Mouse (Mus musculus): ENCODE data around the gene Mbnl2. TPM values are rescaled to one million over a fixed set of nuclear protein-coding genes. Genes with fewer than 3 reads are reported as not detected.
A peak's percentile ranks its signal among the peaks of the same experiment; 100 is the strongest.

Gene Mbnl2
- polyA plus RNA-seq, 1 experiment from 2014 or later: 39.8 TPM

DNA sequence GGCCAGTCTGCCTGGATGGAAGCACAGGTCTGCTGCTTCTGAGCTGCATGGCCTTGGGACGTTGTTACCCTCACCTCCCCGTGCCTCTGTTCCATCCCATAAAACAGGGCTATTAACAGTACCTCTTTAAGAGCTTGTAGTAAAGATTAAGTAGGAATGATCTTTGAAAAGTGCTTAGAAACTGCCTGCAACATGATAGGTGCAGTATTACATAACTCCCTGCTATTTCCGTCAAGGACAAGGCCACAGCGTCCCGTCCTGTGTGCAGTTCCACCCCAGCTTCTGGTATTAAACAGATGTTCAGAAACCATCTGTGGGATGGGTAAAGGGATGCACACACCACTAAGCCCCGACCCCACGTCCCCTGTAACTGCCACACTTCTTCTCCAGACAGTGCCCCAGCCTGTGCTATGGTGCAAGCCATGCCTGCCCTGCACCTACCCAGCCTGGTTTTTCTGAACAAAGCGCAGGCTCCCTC lies 93.5 kb downstream of the Mbnl2 start:
- Histone ChIP-seq H3K27ac (replicated peaks) (no peak overlapping the region), H3K4me1 (no peaks in the 10 kb centered on the region), H3K4me3 (no peak overlapping the region), H3K4me2 (replicated peaks) (no peak overlapping the region), H3K9ac (replicated peaks) (no peak overlapping the region), H3K27me3 (0 out of 2 replicates have a peak, but pooled peaks cover 10% of the 10 kb centered on the region), H3K9me3 (no peaks in the 10 kb centered on the region), H3K36me3 (no peaks in the 10 kb centered on the region)
- 81% methylated on average over 8 of the region's 8 CpGs for WGBS
- 0 out of 2 replicates have a peak, but pooled peaks have one; percentile 23 for ATAC-seq (ENCODE audit: low FRiP score, low read depth)

DNA sequence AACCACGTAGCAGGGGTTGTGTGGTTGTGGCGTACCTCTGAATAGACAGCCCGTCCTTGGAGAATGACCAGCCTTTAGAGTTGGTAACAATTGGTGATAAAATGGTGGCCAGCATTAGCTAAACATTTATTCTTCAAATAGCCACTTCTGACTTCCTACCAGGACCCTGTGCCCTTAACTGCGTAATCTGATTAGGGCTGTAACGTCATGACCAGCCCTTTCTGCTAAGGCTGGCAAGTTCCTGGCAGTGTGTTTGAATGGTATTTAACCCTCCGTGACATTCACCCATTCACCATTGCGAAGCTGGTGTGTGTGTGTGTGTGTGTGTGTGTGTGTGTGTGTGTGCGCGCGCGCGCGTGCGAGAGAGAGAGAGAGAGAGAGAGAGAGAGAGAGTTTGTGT lies 94.6 kb downstream of the Mbnl2 start:
- 77% methylated on average over 14 of the region's 14 CpGs for WGBS
- H3K4me1 ChIP-seq: no peaks in the 10 kb centered on the region
- no peak overlapping the region for H3K27ac ChIP-seq (replicated peaks)
- ATAC-seq (ENCODE audit: low FRiP score, low read depth): no peak
- no peak overlapping the region for H3K4me3 ChIP-seq
- no peak overlapping the region for H3K4me2 ChIP-seq (replicated peaks)
- H3K9me3 ChIP-seq: no peaks in the 10 kb centered on the region
- 0 out of 2 replicates have a peak, but pooled peaks cover 10% of the 10 kb centered on the region for H3K27me3 ChIP-seq
- no peak overlapping the region for H3K9ac ChIP-seq (replicated peaks)
- H3K36me3 ChIP-seq: no peaks in the 10 kb centered on the region

DNA sequence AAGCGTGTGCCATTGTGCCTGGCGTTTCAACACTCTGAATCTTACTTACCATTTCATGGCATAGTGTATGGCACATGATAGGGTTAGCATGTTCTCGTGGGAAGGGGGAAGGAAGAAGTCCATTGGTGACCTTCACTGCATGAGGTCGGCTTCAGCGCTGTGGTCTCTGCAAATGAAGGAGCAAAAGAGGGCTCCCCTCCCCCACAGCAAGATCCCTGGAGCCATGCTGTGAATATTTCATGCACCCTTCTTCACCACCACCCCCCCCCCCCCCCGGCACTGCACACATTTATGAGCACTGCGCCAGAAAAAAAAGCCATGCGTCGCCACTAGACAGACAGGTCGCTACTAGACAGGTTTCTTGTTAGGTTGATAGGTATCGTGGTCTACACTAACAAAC lies 95.2 kb downstream of the Mbnl2 start:
- Histone ChIP-seq H3K27ac (replicated peaks) (no peak overlapping the region), H3K4me1 (no peaks in the 10 kb centered on the region), H3K27me3 (0 out of 2 replicates have a peak, but pooled peaks cover 10% of the 10 kb centered on the region), H3K4me2 (replicated peaks) (no peak overlapping the region), H3K9me3 (no peaks in the 10 kb centered on the region), H3K36me3 (no peaks in the 10 kb centered on the region), H3K4me3 (no peak overlapping the region), H3K9ac (replicated peaks) (no peak overlapping the region)
- peak; percentile 49; the same call in 1 of the 2 replicates for ATAC-seq (ENCODE audit: low FRiP score, low read depth)
- 85% methylated on average over 11 of the region's 11 CpGs for WGBS

DNA sequence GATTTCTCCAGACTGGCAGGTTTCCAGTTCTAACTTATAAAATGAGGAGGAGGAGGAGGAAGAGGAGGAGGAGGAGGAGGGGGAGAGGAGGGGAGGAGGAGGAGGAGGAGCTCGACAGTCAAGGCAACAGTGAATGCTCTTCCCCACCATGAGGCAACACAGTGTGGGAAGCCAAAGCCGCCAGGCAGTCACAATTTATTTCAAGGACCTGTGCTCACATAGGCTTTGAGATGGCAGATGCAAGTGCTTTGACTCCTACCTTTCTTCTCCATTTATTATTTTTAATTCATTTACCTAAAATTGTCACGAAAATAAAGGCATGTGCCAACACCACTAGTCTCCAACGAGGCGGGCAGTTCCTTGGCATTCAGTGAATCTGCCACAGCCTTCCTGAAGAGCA lies 95.7 kb downstream of the Mbnl2 start:
- Histone ChIP-seq H3K36me3 (no peaks in the 10 kb centered on the region), H3K27ac (replicated peaks) (no peak overlapping the region), H3K4me1 (no peaks in the 10 kb centered on the region), H3K9ac (replicated peaks) (no peak overlapping the region), H3K27me3 (0 out of 2 replicates have a peak, but pooled peaks cover 11% of the 10 kb centered on the region), H3K9me3 (no peaks in the 10 kb centered on the region), H3K4me3 (no peak overlapping the region), H3K4me2 (replicated peaks) (no peak overlapping the region)
- WGBS: 78% methylated on average over 5 of the region's 5 CpGs
- no peak for ATAC-seq (ENCODE audit: low FRiP score, low read depth)

DNA sequence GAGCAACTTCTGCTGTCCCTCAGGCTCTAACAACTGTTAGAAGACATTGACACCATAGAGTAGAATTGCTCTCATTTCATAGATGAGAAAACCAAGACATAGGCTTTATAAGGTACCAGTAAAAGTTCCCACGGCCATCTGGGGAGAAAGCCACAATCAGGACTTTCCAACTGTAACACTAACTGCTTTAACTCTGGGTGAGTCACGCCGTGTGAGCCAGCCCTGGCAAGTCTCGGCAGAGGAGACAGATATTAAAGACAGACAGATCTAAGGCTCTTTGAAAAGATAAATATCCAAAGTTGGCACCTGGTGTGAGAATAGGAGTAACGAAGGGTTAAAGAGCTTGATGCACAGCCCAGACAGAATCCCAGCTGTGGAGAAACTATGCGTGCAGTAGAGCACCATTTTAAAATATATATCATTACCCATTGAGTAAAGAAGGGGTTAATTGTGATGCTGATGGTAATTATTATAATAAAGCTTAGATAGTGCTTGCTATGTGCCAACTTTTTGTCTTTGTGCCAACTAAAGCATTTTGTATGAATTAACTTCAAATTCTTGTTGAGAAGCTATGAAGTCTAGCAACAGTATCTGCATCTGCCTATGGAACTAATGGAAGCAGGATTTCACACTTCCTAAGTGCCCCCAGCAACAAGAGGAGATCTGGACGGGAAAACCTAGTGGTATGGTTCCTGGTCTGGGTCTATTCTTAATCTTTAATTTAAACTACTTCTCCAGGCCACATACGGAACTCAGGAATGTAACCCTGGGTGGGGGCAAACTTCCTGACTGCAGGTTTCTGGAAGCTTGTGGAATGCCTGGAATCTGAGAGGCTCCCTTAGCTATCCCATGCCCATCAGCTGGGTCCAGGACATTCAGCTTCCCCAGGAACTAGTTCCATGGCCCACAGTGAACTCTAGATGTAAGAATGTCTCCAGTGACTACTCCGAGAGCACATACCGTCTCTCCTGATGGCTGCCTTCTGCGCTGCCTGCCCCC lies 97.9 kb downstream of the Mbnl2 start:
- no peaks in the 10 kb centered on the region for H3K9me3 ChIP-seq
- 75% methylated on average over 11 of the region's 11 CpGs for WGBS
- ATAC-seq (ENCODE audit: low FRiP score, low read depth): no peak
- no peaks in the 10 kb centered on the region for H3K4me1 ChIP-seq
- no peak overlapping the region for H3K9ac ChIP-seq (replicated peaks)
- no peak overlapping the region for H3K4me3 ChIP-seq
- H3K27me3 ChIP-seq: 0 out of 2 replicates have a peak, but pooled peaks cover 14% of the 10 kb centered on the region
- no peak overlapping the region for H3K27ac ChIP-seq (replicated peaks)
- H3K4me2 ChIP-seq (replicated peaks): no peak overlapping the region
- no peaks in the 10 kb centered on the region for H3K36me3 ChIP-seq

DNA sequence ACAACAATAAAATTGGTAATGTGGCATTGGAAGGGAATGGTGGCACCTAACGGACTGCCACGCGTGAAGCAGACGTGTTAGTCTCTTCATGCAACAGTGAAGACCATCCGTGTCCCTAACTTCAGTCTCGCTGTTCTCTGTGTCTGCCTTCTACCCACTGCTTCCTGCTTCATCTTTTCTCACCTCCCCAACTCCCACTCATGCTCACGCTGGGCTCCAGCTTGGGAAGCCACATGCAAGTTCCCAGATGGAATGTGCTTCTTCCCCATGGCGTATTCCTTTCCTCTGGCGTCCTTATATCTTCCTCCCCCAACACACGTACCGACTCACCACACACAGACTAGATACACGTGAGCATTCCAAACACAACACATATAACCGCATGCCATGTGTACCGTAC lies 99.3 kb downstream of the Mbnl2 start:
- no peak overlapping the region for H3K4me2 ChIP-seq (replicated peaks)
- ATAC-seq (ENCODE audit: low FRiP score, low read depth): no peak
- no peaks in the 10 kb centered on the region for H3K9me3 ChIP-seq
- H3K27ac ChIP-seq (replicated peaks): no peak overlapping the region
- H3K4me3 ChIP-seq: no peak overlapping the region
- H3K9ac ChIP-seq (replicated peaks): no peak overlapping the region
- H3K36me3 ChIP-seq: no peaks in the 10 kb centered on the region
- H3K27me3 ChIP-seq: 0 out of 2 replicates have a peak, but pooled peaks cover 9% of the 10 kb centered on the region
- H3K4me1 ChIP-seq: no peaks in the 10 kb centered on the region
- 93% methylated on average over 14 of the region's 14 CpGs for WGBS

DNA sequence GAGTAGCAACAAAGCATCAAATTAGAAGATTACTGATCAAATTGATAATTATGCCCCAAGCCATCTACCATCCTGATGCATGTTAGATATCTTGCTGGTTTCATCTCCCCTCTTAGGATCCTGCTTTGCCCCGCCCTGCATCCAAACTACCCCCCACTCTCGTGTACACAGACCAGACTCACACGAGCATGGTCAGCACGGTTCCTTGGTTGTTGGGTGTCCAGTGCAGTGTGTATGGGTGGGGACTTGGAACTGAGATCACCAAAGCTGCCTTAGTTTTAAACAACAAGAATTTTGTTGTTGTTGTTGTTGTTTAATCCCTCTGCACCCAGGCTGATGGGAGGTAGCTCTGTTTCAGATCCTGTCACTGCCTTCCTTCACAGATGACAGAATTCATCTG lies 101.7 kb downstream of the Mbnl2 start:
- 89% methylated on average over 4 of the region's 4 CpGs for WGBS
- Histone ChIP-seq H3K4me2 (replicated peaks) (no peak overlapping the region), H3K27ac (replicated peaks) (no peak overlapping the region), H3K9ac (replicated peaks) (no peak overlapping the region), H3K4me3 (no peak overlapping the region), H3K36me3 (no peaks in the 10 kb centered on the region), H3K4me1 (peaks cover 3% of the 10 kb centered on the region; the same call in 1 of the 2 replicates), H3K9me3 (no peaks in the 10 kb centered on the region), H3K27me3 (0 out of 2 replicates have a peak, but pooled peaks cover 9% of the 10 kb centered on the region)
- ATAC-seq (ENCODE audit: low FRiP score, low read depth): no peak

DNA sequence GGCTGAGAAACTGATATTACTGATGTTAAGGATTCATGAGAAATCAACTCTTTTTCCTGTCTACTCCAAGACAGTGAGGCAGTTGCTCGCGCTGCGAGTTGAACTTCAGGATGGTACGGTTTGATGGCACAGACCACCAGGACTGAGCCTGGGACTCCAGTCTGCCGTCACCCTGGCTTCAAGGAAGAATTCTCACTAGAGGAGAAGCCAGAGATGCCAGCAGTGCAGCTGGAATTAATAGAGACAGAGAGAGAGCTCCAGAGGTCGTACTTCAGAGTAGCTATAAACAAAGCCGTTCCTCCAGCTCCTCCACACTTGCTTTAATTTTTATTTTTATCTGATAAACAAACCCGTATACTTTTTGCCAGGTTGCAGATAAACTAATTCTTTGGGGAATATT lies 102.5 kb downstream of the Mbnl2 start:
- ATAC-seq (ENCODE audit: low FRiP score, low read depth): no peak
- H3K4me3 ChIP-seq: no peak overlapping the region
- 66% methylated on average over 8 of the region's 8 CpGs for WGBS
- 0 out of 2 replicates have a peak, but pooled peaks cover 3% of the 10 kb centered on the region for H3K27me3 ChIP-seq
- H3K36me3 ChIP-seq: no peaks in the 10 kb centered on the region
- no peak overlapping the region for H3K27ac ChIP-seq (replicated peaks)
- peaks cover 3% of the 10 kb centered on the region; the same call in 1 of the 2 replicates for H3K4me1 ChIP-seq
- H3K9me3 ChIP-seq: no peaks in the 10 kb centered on the region
- no peak overlapping the region for H3K9ac ChIP-seq (replicated peaks)
- no peak overlapping the region for H3K4me2 ChIP-seq (replicated peaks)

DNA sequence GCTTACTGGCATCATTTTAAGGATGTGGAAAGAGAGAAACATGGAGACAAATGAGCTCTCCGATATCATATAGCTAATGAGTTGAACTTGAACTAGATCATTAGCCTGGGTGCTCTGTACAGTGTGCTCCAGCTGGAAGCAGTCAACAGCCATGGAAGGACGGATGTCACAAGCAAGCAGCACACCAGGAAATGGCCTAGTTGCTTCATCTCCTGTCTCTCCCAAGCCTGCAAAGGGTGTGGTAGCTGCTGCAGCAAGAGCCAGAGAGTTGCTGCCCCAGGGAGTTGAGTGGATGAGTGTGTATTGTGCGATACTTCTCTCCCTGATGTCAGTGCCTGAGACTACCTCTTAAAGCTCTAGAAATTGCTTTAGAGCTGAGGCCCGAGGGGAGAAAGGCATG lies 104.2 kb downstream of the Mbnl2 start:
- no peak overlapping the region for H3K27ac ChIP-seq (replicated peaks)
- H3K4me3 ChIP-seq: no peak overlapping the region
- H3K9me3 ChIP-seq: no peaks in the 10 kb centered on the region
- no peak for ATAC-seq (ENCODE audit: low FRiP score, low read depth)
- 83% methylated on average over 4 of the region's 4 CpGs for WGBS
- H3K36me3 ChIP-seq: no peaks in the 10 kb centered on the region
- H3K4me2 ChIP-seq (replicated peaks): no peak overlapping the region
- H3K9ac ChIP-seq (replicated peaks): no peak overlapping the region
- H3K4me1 ChIP-seq: peaks cover 3% of the 10 kb centered on the region; the same call in 1 of the 2 replicates
- 0 out of 2 replicates have a peak, but pooled peaks cover 3% of the 10 kb centered on the region for H3K27me3 ChIP-seq

DNA sequence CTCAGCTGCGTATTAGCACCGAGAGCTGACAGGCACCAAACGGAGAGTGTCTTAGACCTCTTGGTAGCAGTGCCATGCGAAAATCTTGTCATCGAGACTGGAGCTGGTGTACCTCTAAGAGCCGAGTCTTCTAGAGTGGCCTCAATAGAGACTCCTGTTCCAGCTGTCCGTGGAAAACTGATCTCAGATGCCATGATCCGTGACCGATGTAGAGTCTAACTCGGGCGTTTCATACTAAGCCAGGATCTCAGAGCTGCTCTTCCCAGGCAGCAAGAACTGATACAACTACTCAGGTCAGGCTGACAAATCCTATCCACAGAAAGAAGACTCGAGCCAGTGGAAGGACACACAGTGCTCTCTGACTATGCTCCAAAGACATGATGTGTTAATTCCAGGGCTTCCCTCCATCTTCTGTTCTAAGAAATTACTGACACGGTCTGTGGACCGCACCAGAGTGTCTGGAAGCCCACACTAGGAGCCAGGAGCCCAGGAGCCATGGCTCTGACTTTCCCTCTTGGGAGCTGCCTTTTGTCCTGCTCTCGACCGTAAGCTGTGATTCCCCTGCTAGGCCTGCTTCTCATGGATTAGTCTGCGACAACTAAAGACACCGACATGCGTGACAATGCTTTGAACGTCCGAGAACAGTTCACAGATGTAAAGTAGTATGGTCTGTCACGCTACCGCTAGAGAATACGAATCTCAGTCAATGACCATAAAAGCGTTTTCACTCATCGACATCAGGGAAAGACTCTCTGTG lies 106.1 kb downstream of the Mbnl2 start:
- 71% methylated on average over 26 of the region's 26 CpGs for WGBS
- H3K27ac ChIP-seq (replicated peaks): no peak overlapping the region
- H3K4me2 ChIP-seq (replicated peaks): no peak overlapping the region
- no peak overlapping the region for H3K4me3 ChIP-seq
- no peaks in the 10 kb centered on the region for H3K27me3 ChIP-seq
- no peaks in the 10 kb centered on the region for H3K36me3 ChIP-seq
- H3K9ac ChIP-seq (replicated peaks): no peak overlapping the region
- peak; percentile 74; the same call in 1 of the 2 replicates for ATAC-seq (ENCODE audit: low FRiP score, low read depth)
- H3K4me1 ChIP-seq: peaks cover 3% of the 10 kb centered on the region; the same call in 1 of the 2 replicates
- no peaks in the 10 kb centered on the region for H3K9me3 ChIP-seq

DNA sequence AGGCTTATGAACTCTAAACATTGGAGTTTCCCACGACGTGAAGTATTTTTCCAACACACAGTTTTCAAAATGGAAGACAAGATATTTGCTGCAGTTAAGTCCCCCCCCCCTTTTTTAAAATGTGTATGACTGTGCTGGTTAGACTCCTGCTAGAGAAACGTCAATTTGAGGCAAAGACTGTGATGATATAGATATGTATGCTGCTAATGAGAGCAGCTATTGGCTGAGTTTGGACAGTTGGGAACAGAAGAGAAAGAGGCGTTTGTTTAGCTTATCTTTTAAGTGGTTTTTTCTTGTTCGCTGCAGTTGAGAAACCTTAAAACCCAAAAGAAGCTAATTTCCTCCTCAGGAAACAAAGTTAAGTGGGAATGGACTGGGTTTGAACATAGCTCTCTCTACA lies 106.7 kb downstream of the Mbnl2 start:
- Histone ChIP-seq H3K27me3 (no peaks in the 10 kb centered on the region), H3K4me2 (replicated peaks) (no peak overlapping the region), H3K4me3 (no peak overlapping the region), H3K9me3 (no peaks in the 10 kb centered on the region), H3K27ac (replicated peaks) (no peak overlapping the region), H3K36me3 (no peaks in the 10 kb centered on the region), H3K4me1 (peaks cover 3% of the 10 kb centered on the region; the same call in 1 of the 2 replicates), H3K9ac (replicated peaks) (no peak overlapping the region)
- no peak for ATAC-seq (ENCODE audit: low FRiP score, low read depth)
- 76% methylated on average over 5 of the region's 5 CpGs for WGBS

Measured in midbrain, embryonic 12.5 days (tissue).